Mouse (Mus musculus) embryonic facial prominence, embryonic 11.5 days (tissue): Measurements from ENCODE around the gene Blm. TPM values are rescaled to one million over a fixed set of nuclear protein-coding genes. Genes with fewer than 3 reads are reported as not detected.

Source experiments
- ATAC-seq: fragments of 200-750 bp; cut with Nextera tagmentation; replicated peaks from 2 replicates; pipeline ENCODE4 v1.8.0; 2017; ENCODE audit warnings: low read depth; ENCODE audit not compliant: insufficient number of reproducible peaks, low FRiP score, low TSS enrichment
- DNase-seq: peaks from one replicate; pipeline ENCODE4 v3.0.0-alpha.2; 2015; ENCODE audit warnings: low spot score
- H3K27ac ChIP-seq: fragments of 300-500 bp; sonication (generic); replicated peaks from 2 replicates; pipeline ENCODE4 v1.5.1; 2014; ENCODE audit warnings: mild to moderate bottlenecking, low read depth, low read length, control low read depth
- H3K27me3 ChIP-seq: fragments of 300-500 bp; sonication (generic); 2 replicates; pipeline ENCODE4 v1.6.1; 2014; ENCODE audit warnings: mild to moderate bottlenecking, low read length, moderate library complexity, mixed read lengths; ENCODE audit not compliant: control insufficient read depth, insufficient read depth
- H3K36me3 ChIP-seq: fragments of 300-500 bp; sonication (generic); replicated peaks from 2 replicates; pipeline ENCODE4 v1.6.1; 2014; ENCODE audit warnings: low read depth, mild to moderate bottlenecking, low read length, moderate library complexity, mixed read lengths; ENCODE audit not compliant: control insufficient read depth, insufficient read depth
- H3K4me1 ChIP-seq: fragments of 300-500 bp; sonication (generic); 2 replicates; pipeline ENCODE4 v1.6.1; 2014; ENCODE audit warnings: low read length, mixed read lengths; ENCODE audit not compliant: control insufficient read depth, insufficient read depth
- H3K4me2 ChIP-seq: fragments of 300-500 bp; sonication (generic); 2 replicates; pipeline ENCODE4 v1.6.1; 2014; ENCODE audit warnings: low read depth, mild to moderate bottlenecking, control low read depth, low read length, moderate library complexity
- H3K4me3 ChIP-seq: fragments of 300-500 bp; sonication (generic); 2 replicates; pipeline ENCODE4 v1.5.1; 2014; ENCODE audit warnings: low read depth, low read length, control low read depth
- H3K9ac ChIP-seq: fragments of 300-500 bp; sonication (generic); replicated peaks from 2 replicates; pipeline ENCODE4 v1.6.1; 2014; ENCODE audit warnings: mild to moderate bottlenecking, control low read depth, low read length
- H3K9me3 ChIP-seq: fragments of 300-500 bp; sonication (generic); replicated peaks from 2 replicates; pipeline ENCODE4 v1.6.1; 2016; ENCODE audit warnings: mild to moderate bottlenecking, low read length, inconsistent platforms, mixed read lengths; ENCODE audit not compliant: control insufficient read depth
- WGBS: fragments of 180-500 bp; shearing (Covaris S2); extraction: QIAGEN DNeasy Blood & Tissue Kit; methylation state at CpG from one replicate; pipeline ENCODE4 v1.1.7; 2014; 5-methylcytosine and 5-hydroxymethylcytosine counted together
- polyA plus RNA-seq: library from polyadenylated mRNA; unstranded; fragments of >200 nt; fragmentation: Nextera tagmentation; extraction: Ambion mirVana; gene quantifications from 2 replicates; pipeline ENCODE4 v1.2.1, GENCODE M21; 2014

Gene Blm
- polyA plus RNA-seq, 1 experiment from 2014 or later, result 45.9 TPM

GRCm38 (mm10) chr7:80457241-80457640, 77.7 kb downstream of the Blm start:
- WGBS, result 80% methylated on average over 6 of the region's 6 CpGs
- DNase-seq, result no peak
- Histone ChIP-seq H3K9ac (no peak overlapping the region), H3K27me3 (no peaks in the 10 kb centered on the region), H3K4me1 (no peaks in the 10 kb centered on the region), H3K9me3 (no peaks in the 10 kb centered on the region), H3K4me2 (no peak overlapping the region), H3K27ac (no peak overlapping the region), H3K4me3 (no peak overlapping the region), H3K36me3 (peaks cover 5% of the 10 kb centered on the region)
- ATAC-seq, result no peak

- WGBS, result 84% methylated on average over 6 of the region's 6 CpGs
- ATAC-seq (no peak), DNase-seq (no peak)
- Histone ChIP-seq H3K9me3 (no peaks in the 10 kb centered on the region), H3K4me3 (no peak overlapping the region), H3K36me3 (peaks cover 5% of the 10 kb centered on the region), H3K27ac (no peak overlapping the region), H3K4me2 (no peak overlapping the region), H3K27me3 (no peaks in the 10 kb centered on the region), H3K4me1 (no peaks in the 10 kb centered on the region), H3K9ac (no peak overlapping the region)
Measured at GRCm38 (mm10) chr7:80456327-80456726, 78.6 kb downstream of the Blm start.

GRCm38 (mm10) chr7:80455505-80456160, 79.3 kb downstream of the Blm start:
- no peaks in the 10 kb centered on the region for H3K27me3 ChIP-seq
- no peak for DNase-seq
- no peak overlapping the region for H3K4me2 ChIP-seq
- WGBS, result 86% methylated on average over 4 of the region's 4 CpGs
- no peaks in the 10 kb centered on the region for H3K4me1 ChIP-seq
- no peak for ATAC-seq
- peaks cover 2% of the 10 kb centered on the region for H3K36me3 ChIP-seq
- no peak overlapping the region for H3K9ac ChIP-seq
- no peaks in the 10 kb centered on the region for H3K9me3 ChIP-seq
- H3K4me3 ChIP-seq, result no peak overlapping the region
- H3K27ac ChIP-seq, result no peak overlapping the region

GRCm38 (mm10) chr7:80454786-80455185, 80.1 kb downstream of the Blm start:
- Histone ChIP-seq H3K9ac (no peak overlapping the region), H3K27ac (no peak overlapping the region), H3K9me3 (no peaks in the 10 kb centered on the region), H3K36me3 (peaks cover 2% of the 10 kb centered on the region), H3K27me3 (no peaks in the 10 kb centered on the region), H3K4me3 (no peak overlapping the region), H3K4me1 (no peaks in the 10 kb centered on the region), H3K4me2 (no peak overlapping the region)
- ATAC-seq (no peak), DNase-seq (no peak)
- WGBS, result 93% methylated on average over 2 of the region's 2 CpGs

GRCm38 (mm10) chr7:80453997-80454396, 80.9 kb downstream of the Blm start:
- no peak for DNase-seq
- Histone ChIP-seq H3K27ac (no peak overlapping the region), H3K9me3 (no peaks in the 10 kb centered on the region), H3K36me3 (peaks cover 2% of the 10 kb centered on the region), H3K4me1 (no peaks in the 10 kb centered on the region), H3K27me3 (no peaks in the 10 kb centered on the region), H3K4me2 (no peak overlapping the region), H3K4me3 (no peak overlapping the region), H3K9ac (no peak overlapping the region)
- WGBS, result 94% methylated on average over 5 of the region's 5 CpGs
- no peak for ATAC-seq

- Histone ChIP-seq H3K27me3 (no peaks in the 10 kb centered on the region), H3K4me2 (no peak overlapping the region), H3K9ac (no peak overlapping the region), H3K9me3 (no peaks in the 10 kb centered on the region), H3K36me3 (peaks cover 2% of the 10 kb centered on the region), H3K4me1 (no peaks in the 10 kb centered on the region), H3K4me3 (no peak overlapping the region), H3K27ac (no peak overlapping the region)
- 93% methylated on average over 3 of the region's 3 CpGs for WGBS
- ATAC-seq, result no peak
- DNase-seq, result no peak
Measured at GRCm38 (mm10) chr7:80453121-80453520, 81.8 kb downstream of the Blm start.

- Histone ChIP-seq H3K27me3 (no peaks in the 10 kb centered on the region), H3K27ac (no peak overlapping the region), H3K4me2 (no peak overlapping the region), H3K9ac (no peak overlapping the region), H3K36me3 (peaks cover 2% of the 10 kb centered on the region), H3K4me3 (no peak overlapping the region), H3K4me1 (no peaks in the 10 kb centered on the region), H3K9me3 (no peaks in the 10 kb centered on the region)
- DNase-seq (no peak), ATAC-seq (no peak)
- WGBS, result 78% methylated on average over 5 of the region's 5 CpGs
Measured at GRCm38 (mm10) chr7:80452241-80452640, 82.7 kb downstream of the Blm start.

GRCm38 (mm10) chr7:80451550-80452232, 83.2 kb downstream of the Blm start:
- Histone ChIP-seq H3K9me3 (no peaks in the 10 kb centered on the region), H3K4me1 (no peaks in the 10 kb centered on the region), H3K36me3 (peaks cover 2% of the 10 kb centered on the region), H3K4me3 (no peak overlapping the region), H3K27ac (no peak overlapping the region), H3K9ac (no peak overlapping the region), H3K4me2 (no peak overlapping the region), H3K27me3 (no peaks in the 10 kb centered on the region)
- ATAC-seq (0 out of 2 replicates have a peak, but pooled peaks have one; percentile 40), DNase-seq (no peak)
- 67% methylated on average over 3 of the region's 3 CpGs for WGBS
